Mouse (Mus musculus) heart, adult 2 months (tissue): ENCODE data around the gene Gm28729.

Experiments
- CTCF ChIP-seq: fragments of 200-600 bp; IDR thresholded peaks from 2 replicates; pipeline ENCODE4 v1.8.1; 2022; ENCODE audit warnings: antibody characterized with exemption, mild to moderate bottlenecking, moderate library complexity
- POLR2A ChIP-seq: fragments of 200-500 bp; IDR thresholded peaks from 2 replicates; pipeline ENCODE4 v1.6.1; 2011; ENCODE audit warnings: mild to moderate bottlenecking, low read depth, low read length, control low read depth; ENCODE audit not compliant: insufficient read depth

DNA sequence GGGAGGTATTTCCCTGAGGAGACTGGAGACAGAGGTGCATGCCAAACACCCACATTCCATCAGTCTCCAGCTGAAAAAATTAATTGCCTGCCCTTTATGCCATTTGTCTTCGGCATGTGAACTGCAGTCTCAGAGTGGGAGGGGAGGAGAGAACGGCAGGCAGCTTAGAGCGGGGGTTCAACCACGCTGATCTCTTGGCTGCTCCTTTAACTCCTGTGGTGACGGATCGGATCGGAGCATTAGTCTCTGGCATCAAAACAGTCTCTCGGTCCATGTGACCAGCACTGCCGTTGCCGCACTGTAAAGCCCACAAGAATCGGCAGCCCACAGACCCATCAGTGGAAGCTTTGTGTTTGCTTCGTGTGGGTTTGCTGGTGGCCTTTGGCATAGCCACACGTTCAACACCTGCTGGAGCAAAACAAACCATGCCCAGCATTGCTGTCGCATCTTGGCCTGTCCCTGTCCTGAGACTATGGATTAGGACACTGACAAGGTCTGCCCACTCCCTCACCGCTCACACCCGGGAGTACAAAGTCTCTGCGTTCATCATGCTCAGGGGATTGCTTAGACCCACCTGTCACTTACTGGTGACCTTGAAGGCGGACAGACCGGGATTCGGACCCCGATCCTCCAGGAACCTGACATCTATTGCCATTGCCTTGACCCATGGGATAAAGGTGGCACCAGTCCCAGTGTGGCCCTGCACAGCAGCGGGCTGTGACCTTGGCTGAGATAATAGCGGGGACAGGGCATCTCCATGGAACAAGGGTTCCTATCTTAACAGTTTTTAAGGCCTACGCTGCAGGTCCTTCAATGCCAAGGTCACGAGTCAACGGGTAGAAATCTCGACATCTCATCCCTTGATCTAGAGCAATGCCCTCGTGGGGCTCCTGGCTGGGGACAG, 87.9 kb downstream of the Gm28729 start:
- no peak for TF ChIP-seq POLR2A
- TF ChIP-seq CTCF = no peak
